Mouse (Mus musculus): ENCODE results near the gene Pgs1.

Gene Pgs1

DNA sequence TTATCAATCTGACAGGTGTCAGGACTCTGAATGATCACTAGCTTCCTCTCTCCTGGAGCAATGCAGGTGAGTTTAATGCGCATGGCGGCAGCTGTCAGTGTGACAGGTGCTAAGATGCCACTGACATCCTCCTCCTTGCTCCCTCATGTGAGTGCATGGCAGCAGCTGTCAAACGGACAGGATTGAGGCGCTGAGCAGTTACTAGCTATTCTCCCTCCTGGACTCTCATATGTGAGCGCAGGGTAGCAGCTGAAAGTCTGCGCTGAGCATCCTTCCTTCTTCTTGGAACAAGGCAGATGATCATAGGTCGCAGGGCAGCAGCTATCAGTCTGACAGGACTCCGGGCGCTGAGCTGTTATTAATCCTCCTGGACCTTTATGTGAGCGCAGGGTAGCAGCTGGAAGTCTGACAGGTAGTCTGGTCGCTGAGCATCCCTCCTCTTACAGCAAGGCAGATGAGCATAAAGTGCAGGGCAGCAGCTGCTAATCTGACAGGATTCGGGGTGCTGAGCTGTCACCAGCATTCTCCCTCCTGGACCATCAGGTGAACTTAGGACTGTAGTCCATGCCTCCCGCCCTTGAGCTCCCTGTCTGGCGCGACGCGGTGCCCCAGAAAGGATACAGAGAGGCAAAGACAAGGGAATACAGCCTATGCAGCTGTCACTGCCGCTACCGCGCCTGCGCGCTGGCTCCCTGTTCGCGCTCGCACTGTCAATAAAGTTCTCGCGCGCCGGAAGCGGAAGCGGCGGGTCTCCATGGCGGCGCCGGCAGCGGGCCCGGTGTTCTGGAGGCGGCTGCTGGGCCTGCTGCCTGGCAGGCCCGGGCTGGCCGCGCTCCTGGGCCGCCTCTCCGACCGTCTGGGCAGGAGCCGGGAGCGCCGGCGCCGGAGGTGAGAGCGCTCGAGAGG, at the start of gene Pgs1:
Gene Pgs1, plus strand, starts transcription at position 167 of the 906 bp plus-strand sequence.
- ATAC-seq (ENCODE audit: low TSS enrichment), result peak; percentile 95

DNA sequence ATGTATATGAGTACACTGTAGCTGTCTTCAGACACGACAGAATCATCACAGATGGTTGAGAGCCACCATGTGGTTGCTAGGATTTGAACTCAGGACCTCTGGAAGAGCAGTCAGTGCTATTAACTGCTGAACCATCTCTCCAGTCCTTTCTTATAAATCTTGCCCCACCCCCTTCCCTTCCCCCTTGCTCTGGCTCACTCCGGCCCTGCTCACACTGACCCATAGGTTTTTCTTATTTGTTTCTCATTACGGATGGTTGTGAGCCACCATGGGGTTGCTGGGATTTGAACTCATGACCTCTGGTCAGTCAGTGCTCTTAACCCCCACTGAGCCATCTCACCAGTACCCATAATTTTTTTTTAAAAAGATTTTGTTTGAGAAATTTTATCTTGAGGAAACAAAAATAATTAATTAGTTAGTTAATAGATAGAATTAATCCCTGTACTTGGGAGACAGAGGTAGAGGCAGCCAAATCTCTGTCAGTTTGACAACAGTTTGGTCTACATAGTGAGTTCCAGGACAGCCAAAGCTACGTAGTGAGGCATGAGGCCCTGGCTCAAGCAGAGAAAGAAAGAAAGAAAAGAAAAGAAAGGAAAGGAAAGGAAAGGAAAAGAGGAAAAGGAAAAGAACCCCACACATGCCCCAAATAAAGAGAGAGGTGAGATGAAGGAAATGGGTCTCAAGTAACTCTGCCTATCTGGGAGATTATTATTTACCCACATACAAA, 46.9 kb upstream of the Pgs1 start:
- no peak for ATAC-seq (ENCODE audit: low TSS enrichment)

DNA sequence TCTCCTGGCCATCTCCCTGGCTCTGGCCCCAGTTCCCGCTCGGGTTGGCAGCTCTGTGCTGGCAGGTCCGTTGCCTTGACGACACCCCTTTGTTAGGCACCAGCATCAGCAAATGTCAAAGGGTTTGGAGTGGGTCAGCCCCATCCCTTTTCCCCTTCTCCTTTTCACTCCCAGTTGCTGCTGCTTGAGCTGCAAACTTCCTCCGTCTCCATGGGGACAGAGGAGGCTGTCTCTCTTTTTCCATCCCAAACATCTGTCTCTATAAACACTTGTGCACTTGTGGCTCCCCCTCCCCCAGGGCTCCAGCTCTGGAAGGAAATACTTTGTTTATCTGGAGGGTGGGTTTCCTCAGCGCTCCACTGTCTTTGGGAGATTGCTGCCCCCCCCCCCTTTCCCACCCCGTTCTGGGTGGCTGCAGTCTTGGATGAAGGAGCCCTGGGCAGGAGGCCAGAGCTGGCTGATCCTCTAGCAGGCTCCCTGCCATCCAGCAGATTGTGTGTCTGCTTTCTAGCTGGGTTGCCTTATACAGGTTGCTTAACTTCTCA, 46.3 kb upstream of the Pgs1 start:
- peak; percentile 79 for ATAC-seq (ENCODE audit: low TSS enrichment)

- no peak for ATAC-seq (ENCODE audit: low TSS enrichment)
Observed at GRCm38 (mm10) chr11:117940881-117941280, 45.2 kb upstream of the Pgs1 start.

- ATAC-seq (ENCODE audit: low TSS enrichment), result no peak
Observed at GRCm38 (mm10) chr11:117941325-117941834, 44.7 kb upstream of the Pgs1 start.

DNA sequence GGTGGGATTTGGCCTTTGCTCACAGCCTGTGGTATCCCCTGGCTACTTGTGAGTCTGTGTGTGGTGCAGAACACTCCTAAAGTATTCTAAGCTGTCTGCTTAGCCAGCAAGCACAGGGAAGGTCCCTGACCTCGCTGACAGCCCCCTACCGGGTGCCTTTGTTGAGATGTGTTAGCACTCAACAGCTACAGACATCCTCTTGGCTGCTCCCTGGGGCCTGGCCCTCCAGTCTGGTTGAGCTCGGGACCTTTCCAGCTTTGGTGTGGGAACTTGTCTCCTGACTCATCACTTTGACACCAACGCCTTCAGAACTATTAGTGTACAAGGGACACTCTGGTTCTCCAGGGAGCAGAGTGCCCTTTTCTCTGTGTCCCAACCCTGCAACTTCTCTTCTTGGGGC, 44.2 kb upstream of the Pgs1 start:
- no peak for ATAC-seq (ENCODE audit: low TSS enrichment)

DNA sequence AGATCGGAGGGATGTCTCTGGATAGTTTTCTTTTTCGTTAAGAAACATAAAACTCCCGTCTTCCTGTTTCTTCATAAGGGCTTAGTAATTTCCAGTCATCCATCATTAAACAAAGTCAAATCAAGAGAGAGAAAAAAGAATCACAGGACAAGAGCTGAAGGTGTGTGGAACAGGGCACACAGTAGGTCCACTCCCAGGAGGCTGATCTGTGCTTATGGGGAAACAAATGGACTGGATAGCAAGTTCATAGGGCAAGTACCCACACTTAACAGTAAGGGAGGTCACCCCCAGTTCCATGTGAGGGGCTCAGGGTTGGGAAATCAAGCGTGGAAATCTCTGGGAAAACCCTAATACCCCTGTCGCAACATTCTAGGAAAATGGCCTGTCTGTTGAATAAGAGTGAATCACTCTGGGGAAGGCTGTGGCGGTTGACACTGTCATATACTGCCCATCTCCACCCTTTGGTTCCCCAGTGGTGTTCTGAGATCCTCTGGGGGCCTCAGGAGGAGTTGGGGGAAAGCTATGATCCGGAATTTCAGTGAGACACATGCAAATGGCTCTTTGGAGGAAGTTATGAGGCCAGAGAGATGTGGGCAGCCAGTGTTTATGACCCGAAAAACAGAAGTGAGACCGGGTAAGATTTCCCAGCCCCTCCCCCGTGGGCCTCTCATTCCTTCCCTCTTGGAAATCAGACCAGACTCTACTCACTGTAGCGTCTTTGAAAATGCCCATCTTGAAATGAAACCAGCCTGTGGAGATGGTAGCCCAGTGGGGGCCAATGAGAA, 39.7 kb upstream of the Pgs1 start:
- no peak for ATAC-seq (ENCODE audit: low TSS enrichment)

DNA sequence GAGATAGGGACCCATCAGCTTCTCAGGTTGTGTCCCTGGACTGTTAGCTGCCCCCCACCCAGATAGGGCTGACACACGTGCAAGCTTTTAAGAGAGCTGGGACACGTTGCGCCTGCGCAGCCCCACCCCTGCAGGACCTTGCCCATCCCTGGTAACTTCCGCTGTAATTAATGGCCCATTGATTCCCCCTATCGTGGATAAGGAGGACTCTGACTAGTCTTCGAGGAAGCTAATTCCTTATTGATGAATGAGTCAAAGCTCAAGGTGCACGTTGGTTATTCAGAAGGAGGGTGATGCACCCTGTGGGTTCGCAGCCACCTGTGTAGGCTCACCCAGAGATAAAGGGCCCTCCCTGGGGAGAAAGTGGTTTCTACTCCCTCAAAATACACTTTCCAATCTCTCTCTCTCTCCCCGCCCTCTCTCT, 39.1 kb upstream of the Pgs1 start:
- ATAC-seq (ENCODE audit: low TSS enrichment), result no peak

GRCm38 (mm10) chr11:117949392-117950091, 36.5 kb upstream of the Pgs1 start:
- peak; percentile 23; the same call in 1 of the 2 replicates for ATAC-seq (ENCODE audit: low TSS enrichment)

DNA sequence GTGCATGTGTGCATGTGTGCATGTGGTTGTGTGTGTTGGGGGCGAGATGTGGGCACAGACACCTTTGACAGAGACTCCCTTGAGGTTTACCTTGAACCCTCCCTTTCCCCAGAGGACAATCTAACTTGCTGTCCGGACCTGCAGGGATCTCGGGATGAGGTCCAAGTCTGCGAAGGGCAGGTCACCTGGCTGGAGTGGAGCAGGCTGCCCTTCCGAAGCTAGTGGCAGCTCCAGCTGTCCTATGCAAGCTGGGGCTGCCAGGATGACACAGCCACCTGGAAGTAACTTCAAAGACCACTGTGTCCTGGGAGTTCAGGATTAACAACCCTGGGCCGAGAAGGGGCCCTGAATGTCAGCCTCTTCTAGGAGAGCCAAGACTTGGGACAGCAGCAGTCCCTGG, 34.7 kb upstream of the Pgs1 start:
- ATAC-seq (ENCODE audit: low TSS enrichment), result no peak

DNA sequence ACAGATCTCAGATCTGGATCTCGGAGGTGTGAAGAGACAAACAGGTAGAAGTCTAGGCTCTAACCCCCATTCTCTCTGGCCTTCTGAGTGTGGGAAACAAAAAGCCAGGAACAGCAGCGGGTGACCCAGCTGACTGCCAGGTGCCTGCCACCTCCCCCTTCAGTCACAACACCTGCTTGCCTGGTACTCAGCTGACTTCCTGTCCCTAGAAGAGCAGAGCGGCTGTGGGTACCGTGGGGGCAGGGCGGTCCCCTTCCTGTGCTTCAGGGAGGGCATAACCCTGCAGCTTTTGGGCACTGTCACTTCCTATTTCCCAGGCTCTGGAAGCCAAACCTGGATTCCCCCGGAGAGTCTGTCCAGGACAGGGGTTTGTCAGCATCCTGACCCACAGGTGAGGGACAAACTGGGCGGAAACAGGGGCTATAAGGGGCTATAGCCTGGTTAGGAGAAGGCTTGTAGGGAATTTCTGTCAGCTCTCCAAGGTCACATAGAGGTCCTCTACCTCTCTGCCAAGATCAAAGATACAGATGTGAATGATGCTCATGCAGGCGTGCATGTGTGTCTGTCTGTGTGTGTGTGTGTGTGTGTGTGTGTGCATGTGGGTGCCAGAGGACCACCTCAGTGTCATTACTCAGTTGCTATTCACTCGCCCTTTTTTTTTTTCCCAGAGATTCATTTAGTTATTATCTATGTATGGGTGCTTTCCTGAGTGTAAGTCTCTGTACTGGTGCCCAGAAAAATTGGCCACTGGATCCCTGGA, 33.7 kb upstream of the Pgs1 start:
- no peak for ATAC-seq (ENCODE audit: low TSS enrichment)

- ATAC-seq (ENCODE audit: low TSS enrichment), result peak; percentile 27; the same call in 1 of the 2 replicates
Observed at GRCm38 (mm10) chr11:117954094-117954493, 32.0 kb upstream of the Pgs1 start.

GRCm38 (mm10) chr11:117954819-117955218, 31.3 kb upstream of the Pgs1 start:
- no peak for ATAC-seq (ENCODE audit: low TSS enrichment)

DNA sequence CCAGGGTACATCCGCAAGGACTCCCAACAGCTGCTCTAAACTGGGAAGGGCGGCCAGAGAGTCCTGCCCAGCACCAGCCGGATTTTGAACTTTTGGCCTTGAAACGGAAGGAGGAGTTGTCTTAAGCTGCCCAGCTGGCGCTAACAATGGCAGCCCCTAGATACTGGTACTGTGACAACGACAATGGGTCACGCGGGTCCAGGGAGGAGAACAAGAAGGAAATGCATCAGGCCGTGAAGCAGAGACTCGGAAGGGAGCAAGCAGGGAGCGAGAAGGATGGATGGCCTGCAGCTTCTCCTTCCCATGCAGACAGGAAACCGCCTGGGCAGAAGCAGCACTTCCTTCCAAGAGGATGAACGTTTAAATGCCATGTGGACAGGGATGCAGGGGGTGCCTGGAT, 30.5 kb upstream of the Pgs1 start:
- no peak for ATAC-seq (ENCODE audit: low TSS enrichment)

DNA sequence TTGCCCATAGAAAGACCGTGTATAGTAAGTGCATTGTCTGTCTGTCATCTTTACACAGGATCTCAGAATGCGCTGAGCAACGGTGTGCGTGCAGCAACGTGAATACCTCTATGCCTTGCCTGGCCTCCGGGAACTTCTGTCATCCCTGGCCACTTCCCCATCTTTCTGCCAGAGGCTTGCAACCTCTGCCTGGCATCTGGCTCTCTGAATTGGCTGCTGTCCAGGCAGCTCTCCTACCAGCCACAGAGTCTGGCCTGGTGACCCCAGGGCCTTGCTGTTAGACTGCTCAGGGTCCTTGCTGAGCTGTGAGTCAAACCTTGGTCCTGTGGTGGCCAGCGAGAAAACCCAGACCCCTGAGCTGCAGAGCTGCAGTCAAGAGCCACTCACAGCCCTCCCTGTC, 27.9 kb upstream of the Pgs1 start:
- no peak for ATAC-seq (ENCODE audit: low TSS enrichment)

DNA sequence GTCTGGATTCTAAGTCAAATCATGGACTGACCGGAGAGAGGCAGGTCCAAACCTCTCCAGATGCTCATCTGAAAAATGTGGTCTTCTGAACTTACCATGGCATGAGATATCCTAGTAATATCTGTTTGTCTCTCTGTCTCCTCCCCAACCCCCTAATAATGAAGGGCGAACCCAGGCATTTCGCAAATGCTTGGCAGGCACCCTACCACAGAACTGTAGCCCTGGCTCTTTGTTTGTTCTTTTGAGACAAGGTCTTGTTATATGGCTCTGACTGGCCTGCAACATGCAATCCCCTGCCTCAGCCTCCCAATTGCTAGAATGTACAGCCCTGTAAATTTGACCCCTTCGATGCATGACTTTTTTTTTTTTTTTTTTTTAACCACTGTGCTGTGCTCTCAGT, 26.9 kb upstream of the Pgs1 start:
- no peak for ATAC-seq (ENCODE audit: low TSS enrichment)

GRCm38 (mm10) chr11:117959741-117960381, 26.2 kb upstream of the Pgs1 start:
- no peak for ATAC-seq (ENCODE audit: low TSS enrichment)

DNA sequence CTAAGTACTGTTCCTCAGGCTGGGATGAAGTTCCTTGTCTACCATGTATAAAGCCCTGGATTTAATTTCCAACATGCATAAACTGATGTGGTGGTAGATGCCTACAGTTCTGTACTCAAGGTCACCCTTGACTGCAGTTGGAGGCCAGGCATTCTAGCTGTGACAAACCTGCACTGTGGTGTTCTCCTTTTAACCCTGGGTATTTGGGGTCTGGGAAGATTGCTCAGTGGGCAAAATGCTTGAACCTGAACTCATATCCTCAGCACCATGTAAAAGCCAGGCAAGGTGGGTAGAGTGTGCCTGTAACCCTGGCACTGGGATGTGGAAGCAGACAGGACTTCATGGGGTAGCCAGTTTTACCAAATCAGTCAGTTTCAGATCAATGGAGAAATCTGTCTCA, 25.5 kb upstream of the Pgs1 start:
- no peak for ATAC-seq (ENCODE audit: low TSS enrichment)

- no peak for ATAC-seq (ENCODE audit: low TSS enrichment)
Observed at GRCm38 (mm10) chr11:117962228-117963067, 23.6 kb upstream of the Pgs1 start.
